Mouse (Mus musculus) liver, embryonic 11.5 days (tissue): ENCODE data around the gene Wnk2. TPM values are rescaled to one million over a fixed set of nuclear protein-coding genes. Genes with fewer than 3 reads are reported as not detected.
A peak's percentile ranks its signal among the peaks of the same experiment; 100 is the strongest.

ENCODE experiments used
- ATAC-seq: fragments of 200-750 bp; cut with Nextera tagmentation; replicated peaks from 2 replicates; pipeline ENCODE4 v1.8.0; 2017; ENCODE audit warnings: moderate number of reproducible peaks, mild to moderate bottlenecking, moderate TSS enrichment, moderate library complexity; ENCODE audit not compliant: low FRiP score
- DNase-seq: peaks from one replicate; pipeline ENCODE4 v3.0.0-alpha.2; 2017; ENCODE audit warnings: low spot score
- H3K27ac ChIP-seq: fragments of 300-500 bp; sonication (generic); 2 replicates; pipeline ENCODE4 v1.5.1; 2014; ENCODE audit warnings: mild to moderate bottlenecking, low read depth, low read length, control low read depth
- H3K27me3 ChIP-seq: fragments of 300-500 bp; sonication (generic); replicated peaks from 2 replicates; pipeline ENCODE4 v1.6.1; 2014; ENCODE audit warnings: low read length, mixed read lengths; ENCODE audit not compliant: control insufficient read depth, insufficient read depth
- H3K36me3 ChIP-seq: fragments of 300-500 bp; sonication (generic); 2 replicates; pipeline ENCODE4 v1.6.1; 2014; ENCODE audit warnings: mild to moderate bottlenecking, low read length, moderate library complexity, mixed read lengths; ENCODE audit not compliant: control insufficient read depth, insufficient read depth
- H3K4me1 ChIP-seq: fragments of 300-500 bp; sonication (generic); replicated peaks from 2 replicates; pipeline ENCODE4 v1.6.1; 2014; ENCODE audit warnings: low read length, mixed read lengths; ENCODE audit not compliant: control insufficient read depth, insufficient read depth
- H3K4me2 ChIP-seq: fragments of 300-500 bp; sonication (generic); 2 replicates; pipeline ENCODE4 v1.6.1; 2014; ENCODE audit warnings: mild to moderate bottlenecking, control low read depth, moderate library complexity
- H3K4me3 ChIP-seq: fragments of 300-500 bp; sonication (generic); 2 replicates; pipeline ENCODE4 v1.5.1; 2014; ENCODE audit warnings: low read depth, low read length, control low read depth
- H3K9ac ChIP-seq: fragments of 300-500 bp; sonication (generic); 2 replicates; pipeline ENCODE4 v1.6.1; 2014; ENCODE audit warnings: low read depth, low read length, control low read depth
- H3K9me3 ChIP-seq: fragments of 300-500 bp; sonication (generic); 2 replicates; pipeline ENCODE4 v1.6.1; 2016; ENCODE audit warnings: low read length, inconsistent platforms, mixed read lengths; ENCODE audit not compliant: control insufficient read depth
- WGBS: fragments of 180-500 bp; shearing (Covaris S2); extraction: QIAGEN DNeasy Blood & Tissue Kit; methylation state at CpG from one replicate; pipeline ENCODE4 v1.1.7; 2014; 5-methylcytosine and 5-hydroxymethylcytosine counted together
- polyA plus RNA-seq: library from polyadenylated mRNA; unstranded; fragments of >200 nt; fragmentation: Nextera tagmentation; extraction: Ambion mirVana; gene quantifications from 2 replicates; pipeline ENCODE4 v1.2.1, GENCODE M21; 2014

The Wnk2 gene
- polyA plus RNA-seq, 1 experiment from 2014 or later: 0.45 TPM

GRCm38 (mm10) chr13:49190876-49191672 lies 43.3 kb upstream of the Wnk2 start:
- Histone ChIP-seq H3K36me3 (peaks cover 6% of the 10 kb centered on the region; the same call in 1 of the 2 replicates), H3K4me2 (peak overlapping the region; percentile 10), H3K9me3 (no peaks in the 10 kb centered on the region), H3K27me3 (no peaks in the 10 kb centered on the region), H3K27ac (peak overlapping the region; percentile 1; the same call in 1 of the 2 replicates), H3K4me1 (peaks cover 48% of the 10 kb centered on the region), H3K4me3 (no peak overlapping the region), H3K9ac (0 out of 2 replicates have a peak overlapping the region, but pooled peaks have one; percentile 16)
- DNase-seq (no peak), ATAC-seq (no peak)
- 63% methylated on average over 7 of the region's 7 CpGs for WGBS

- H3K27ac ChIP-seq: peak overlapping the region; percentile 1; the same call in 1 of the 2 replicates
These were observed 42.4 kb upstream of the Wnk2 start for GRCm38 (mm10) chr13:49189970-49190870.

GRCm38 (mm10) chr13:49188966-49189360 lies 41.1 kb upstream of the Wnk2 start:
- H3K36me3 ChIP-seq: no peaks in the 10 kb centered on the region
- H3K9me3 ChIP-seq: no peaks in the 10 kb centered on the region
- ATAC-seq: no peak
- no peak overlapping the region for H3K9ac ChIP-seq
- H3K4me1 ChIP-seq: peaks cover 48% of the 10 kb centered on the region
- 0 out of 2 replicates have a peak overlapping the region, but pooled peaks have one; percentile 22 for H3K27ac ChIP-seq
- H3K27me3 ChIP-seq: no peaks in the 10 kb centered on the region
- WGBS: 54% methylated on average over 2 of the region's 2 CpGs
- peak overlapping the region; percentile 99 for H3K4me2 ChIP-seq
- no peak overlapping the region for H3K4me3 ChIP-seq
- no peak for DNase-seq

More at GRCm38 (mm10) chr13:49189970-49190870, 42.4 kb upstream of the Wnk2 start:
- Histone ChIP-seq H3K9ac (no peak overlapping the region), H3K4me2 (peak overlapping the region; percentile 35), H3K36me3 (peaks cover 4% of the 10 kb centered on the region; the same call in 1 of the 2 replicates), H3K9me3 (no peaks in the 10 kb centered on the region), H3K27me3 (no peaks in the 10 kb centered on the region), H3K4me1 (peaks cover 48% of the 10 kb centered on the region), H3K4me3 (no peak overlapping the region)
- DNase-seq (no peak), ATAC-seq (no peak)
- 45% methylated on average over 12 of the region's 12 CpGs for WGBS

- no peaks in the 10 kb centered on the region for H3K9me3 ChIP-seq
- H3K36me3 ChIP-seq: no peaks in the 10 kb centered on the region
- peak overlapping the region; percentile 99 for H3K4me2 ChIP-seq
- H3K27ac ChIP-seq: 0 out of 2 replicates have a peak overlapping the region, but pooled peaks have one; percentile 22
- H3K4me1 ChIP-seq: peaks cover 48% of the 10 kb centered on the region
- peak overlapping the region; percentile 80; the same call in 1 of the 2 replicates for H3K9ac ChIP-seq
- H3K4me3 ChIP-seq: peak overlapping the region; percentile 88
- 23% methylated on average over 15 of the region's 15 CpGs for WGBS
- DNase-seq: no peak
- ATAC-seq: no peak; the same call in 1 of the 2 replicates
- no peaks in the 10 kb centered on the region for H3K27me3 ChIP-seq
These were observed 40.6 kb upstream of the Wnk2 start for GRCm38 (mm10) chr13:49188219-49188965.

GRCm38 (mm10) chr13:49187288-49188218 lies 39.7 kb upstream of the Wnk2 start, which contains the start of gene Ninj1:
Gene Ninj1 (plus strand): TSS chr13:49187485.
- DNase-seq (peak; percentile 84), ATAC-seq (peak; percentile 92)
- Histone ChIP-seq H3K27ac (peak within 1 kb of the TSS; percentile 77; the same call in 1 of the 2 replicates), H3K4me3 (peak within 1 kb of the TSS; percentile 88), H3K9ac (peak within 1 kb of the TSS; percentile 80), H3K27me3 (no peaks in the 10 kb centered on the region), H3K9me3 (no peaks in the 10 kb centered on the region), H3K36me3 (no peaks in the 10 kb centered on the region), H3K4me1 (peaks cover 48% of the 10 kb centered on the region), H3K4me2 (peak within 1 kb of the TSS; percentile 99)
- WGBS: under 1% methylated on average over 60 of the region's 87 CpGs

GRCm38 (mm10) chr13:49186798-49187287 lies 39.0 kb upstream of the Wnk2 start:
- peak overlapping the region; percentile 99 for H3K4me2 ChIP-seq
- peak overlapping the region; percentile 80 for H3K9ac ChIP-seq
- 24% methylated on average over 11 of the region's 11 CpGs for WGBS
- DNase-seq: no peak
- peak overlapping the region; percentile 77; the same call in 1 of the 2 replicates for H3K27ac ChIP-seq
- ATAC-seq: peak; percentile 27
- H3K36me3 ChIP-seq: no peaks in the 10 kb centered on the region
- H3K4me3 ChIP-seq: peak overlapping the region; percentile 88
- H3K4me1 ChIP-seq: peaks cover 45% of the 10 kb centered on the region
- no peaks in the 10 kb centered on the region for H3K27me3 ChIP-seq
- H3K9me3 ChIP-seq: no peaks in the 10 kb centered on the region

GRCm38 (mm10) chr13:49183646-49184045 lies 35.8 kb upstream of the Wnk2 start:
- no peaks in the 10 kb centered on the region for H3K36me3 ChIP-seq
- DNase-seq (no peak), ATAC-seq (no peak)
- H3K27me3 ChIP-seq: no peaks in the 10 kb centered on the region; the same call in 1 of the 2 replicates
- H3K9ac ChIP-seq: no peak overlapping the region
- H3K4me2 ChIP-seq: no peak overlapping the region
- 60% methylated on average over 5 of the region's 5 CpGs for WGBS
- H3K27ac ChIP-seq: no peak overlapping the region
- H3K4me3 ChIP-seq: no peak overlapping the region
- peaks cover 14% of the 10 kb centered on the region for H3K4me1 ChIP-seq
- no peaks in the 10 kb centered on the region for H3K9me3 ChIP-seq
